Mouse (Mus musculus): ENCODE data around the gene Peg3.

Peg3 gene

DNA sequence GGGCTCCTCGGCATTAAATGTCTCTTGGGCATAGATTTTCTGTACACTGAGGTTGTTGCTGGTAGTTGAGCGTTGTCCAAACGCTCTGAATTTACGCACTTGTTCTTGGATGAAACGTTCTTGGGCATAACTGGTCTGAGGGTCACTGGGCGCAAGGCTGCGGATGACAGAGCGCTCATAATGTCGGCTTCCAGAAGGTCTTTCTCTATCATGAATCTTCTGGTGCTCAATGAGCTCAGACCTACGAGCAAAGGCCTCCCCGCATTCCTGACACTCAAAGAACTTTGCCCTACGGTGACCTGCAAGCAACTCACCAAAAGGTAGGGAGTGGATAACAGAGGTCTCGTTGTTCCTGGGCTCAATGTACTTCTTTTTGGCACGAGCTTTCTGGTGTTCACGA is 20.8 kb downstream of the Peg3 start:
- no peak for DNase-seq (ENCODE audit: low spot score in 2 of 2)

DNA sequence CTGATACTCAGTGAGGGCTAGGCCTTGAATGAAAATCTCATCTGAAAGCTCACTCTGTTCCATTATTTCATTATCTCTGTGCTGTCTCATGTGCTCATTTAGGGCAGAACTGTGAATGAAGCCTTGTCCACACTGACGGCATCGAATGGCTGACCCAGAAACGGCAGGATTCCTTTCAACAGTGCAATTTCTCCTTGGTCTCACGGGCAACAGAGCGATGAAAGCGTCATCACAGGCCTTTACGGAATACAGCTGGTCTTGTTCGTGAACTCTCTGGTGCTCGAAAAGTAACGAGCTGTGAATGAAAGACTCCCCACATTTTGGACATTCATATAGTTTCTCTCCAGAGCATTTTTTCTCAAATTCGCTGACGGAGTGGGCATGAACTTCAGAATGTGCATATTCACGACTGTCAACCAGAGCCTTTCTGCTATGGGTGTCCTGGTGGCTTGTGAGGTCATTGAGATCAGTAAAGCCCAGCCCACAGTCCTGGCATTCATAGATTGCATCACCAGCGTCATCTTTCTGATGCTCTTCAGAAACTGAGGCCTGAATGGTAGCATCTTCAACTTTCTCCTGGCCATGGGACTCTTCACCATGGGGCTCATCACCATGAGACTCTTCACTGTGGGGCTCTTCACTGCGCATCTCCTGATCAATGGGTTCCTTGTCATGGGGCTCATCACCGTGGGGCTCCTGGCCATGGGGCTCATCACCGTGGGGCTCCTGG is 21.6 kb downstream of the Peg3 start:
- DNase-seq (ENCODE audit: low spot score in 2 of 2): no peak

DNA sequence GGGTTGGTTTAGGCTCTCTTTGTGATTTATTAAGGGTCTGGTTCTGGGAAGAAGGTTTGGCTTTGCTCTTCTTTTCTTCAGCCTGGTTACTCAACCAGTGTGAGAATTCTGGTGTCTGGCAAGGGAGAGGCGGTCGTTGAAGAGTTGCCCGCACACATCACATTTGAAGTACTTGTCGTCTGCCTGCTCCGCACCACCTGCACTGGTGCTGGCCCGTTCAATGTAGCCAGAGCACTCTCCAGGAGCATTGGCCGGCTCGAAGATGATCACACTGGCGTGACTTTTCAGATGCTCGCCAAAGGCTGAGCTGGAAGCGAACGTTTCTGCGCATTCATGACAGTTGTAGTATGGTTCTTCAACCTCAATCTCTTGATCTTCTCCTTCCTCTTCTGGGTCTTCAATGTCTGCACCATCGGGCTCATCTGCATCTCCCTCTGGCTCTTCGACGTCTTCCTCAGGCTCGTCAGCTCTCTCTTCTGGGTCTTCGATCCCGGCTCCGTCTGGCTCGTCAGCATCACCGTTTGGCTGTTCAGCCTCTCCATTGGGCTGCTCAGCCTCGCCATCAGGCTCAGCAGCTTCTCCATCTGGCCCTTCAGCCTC is 22.7 kb downstream of the Peg3 start:
- DNase-seq (ENCODE audit: low spot score in 2 of 2): no peak

DNA sequence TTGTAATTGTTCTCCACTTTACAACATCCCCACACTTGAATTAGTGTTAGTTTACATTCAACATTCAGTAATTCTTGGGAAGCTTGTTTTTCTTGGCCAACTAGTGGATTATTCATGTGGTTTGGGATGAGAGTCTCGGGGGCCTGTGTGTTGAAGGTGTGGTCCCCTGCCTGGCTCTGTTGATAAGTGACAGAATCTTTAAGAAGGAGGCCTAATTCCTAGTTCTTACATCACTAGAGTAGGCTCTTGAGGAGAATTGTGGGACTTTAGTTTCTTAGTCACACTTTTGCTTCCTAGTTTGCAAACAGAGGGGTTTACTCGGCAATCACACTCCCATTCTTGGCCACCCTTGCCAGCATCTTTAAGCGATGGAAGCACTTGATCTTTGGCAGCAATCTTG is 31.0 kb downstream of the Peg3 start:
- no peak for DNase-seq (ENCODE audit: low spot score in 2 of 2)

DNA sequence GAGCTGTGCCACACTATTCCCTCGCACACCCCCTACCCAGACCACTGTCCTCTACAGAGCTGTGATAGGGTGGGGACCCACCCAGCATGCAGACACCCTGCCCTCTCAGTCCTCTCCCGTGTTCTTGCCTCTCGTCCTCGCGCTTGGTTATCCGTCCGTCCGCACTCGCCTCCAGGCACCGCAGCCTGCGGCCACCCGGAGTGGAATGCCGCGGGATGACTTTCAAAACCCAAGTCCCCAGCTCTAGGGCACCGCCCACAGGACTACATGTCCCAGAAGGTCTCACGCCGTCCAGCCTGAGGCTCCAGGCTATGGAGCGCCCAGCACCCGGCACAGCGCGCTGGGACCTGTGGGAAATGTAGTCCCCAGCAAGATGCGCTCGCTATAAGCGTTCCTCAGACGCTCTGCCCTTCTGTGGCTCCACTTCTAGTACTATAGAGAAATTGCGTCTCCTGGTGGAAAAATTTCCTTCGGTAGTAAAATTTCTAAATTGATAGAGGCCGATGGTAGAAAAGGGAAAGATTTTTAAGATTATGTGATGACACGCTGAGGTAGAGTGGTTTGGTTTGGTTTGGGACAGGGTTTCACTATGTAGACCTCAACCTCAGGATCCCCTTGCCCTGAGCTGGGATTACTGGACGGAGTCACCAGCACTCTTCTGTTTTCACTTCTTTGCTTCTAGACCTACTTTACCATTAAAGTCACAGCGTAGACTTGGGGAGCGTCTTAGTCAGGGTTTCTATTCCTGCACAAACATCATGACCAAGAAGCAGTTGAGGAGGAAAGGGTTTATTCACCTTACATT is 33.8 kb downstream of the Peg3 start, which contains the start of gene Zim1:
Gene Zim1 (minus strand): TSS at position 210 of the 805 bp plus-strand sequence.
- no peak for DNase-seq (ENCODE audit: low spot score in 2 of 2)

DNA sequence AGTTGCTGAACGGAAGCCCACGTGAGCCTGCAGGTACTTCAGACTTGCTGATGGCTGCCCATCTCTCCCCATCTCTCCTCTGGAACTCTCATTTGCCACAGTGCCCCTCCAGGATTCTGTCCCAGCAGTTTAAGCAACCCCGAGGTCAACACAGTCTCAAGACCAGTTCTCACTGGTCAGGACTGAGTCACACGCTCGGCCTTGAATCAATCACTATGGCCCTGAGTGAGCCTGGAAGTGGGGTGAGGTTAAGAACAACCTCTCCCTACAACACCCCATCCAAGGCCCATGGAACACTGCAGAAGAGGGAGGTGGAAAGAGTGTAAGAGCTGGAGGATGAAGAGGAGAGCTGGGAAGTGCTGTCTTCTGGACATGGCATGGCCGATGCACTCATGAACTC is 44.7 kb downstream of the Peg3 start:
- DNase-seq (ENCODE audit: low spot score in 2 of 2): no peak

DNA sequence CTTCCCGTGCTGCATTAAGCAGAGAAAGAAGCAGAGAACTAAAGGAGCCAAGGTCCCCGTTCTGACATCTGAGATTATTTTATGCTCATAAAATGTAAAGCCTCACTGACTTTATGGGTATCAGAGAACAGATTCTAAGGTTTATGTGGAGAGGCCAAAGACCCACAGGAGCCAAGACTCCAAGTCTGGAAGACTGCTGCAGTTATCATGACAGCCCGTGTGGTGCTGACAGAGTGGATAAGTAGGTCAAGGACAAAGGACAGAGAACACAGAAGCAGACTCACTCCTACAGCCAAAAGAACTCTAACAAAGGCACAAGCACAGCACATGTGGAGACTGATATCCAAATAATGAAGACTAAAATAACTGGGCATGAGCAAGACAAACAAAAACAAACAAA is 63.5 kb downstream of the Peg3 start:
- no peak for DNase-seq (ENCODE audit: low spot score in 2 of 2)

DNA sequence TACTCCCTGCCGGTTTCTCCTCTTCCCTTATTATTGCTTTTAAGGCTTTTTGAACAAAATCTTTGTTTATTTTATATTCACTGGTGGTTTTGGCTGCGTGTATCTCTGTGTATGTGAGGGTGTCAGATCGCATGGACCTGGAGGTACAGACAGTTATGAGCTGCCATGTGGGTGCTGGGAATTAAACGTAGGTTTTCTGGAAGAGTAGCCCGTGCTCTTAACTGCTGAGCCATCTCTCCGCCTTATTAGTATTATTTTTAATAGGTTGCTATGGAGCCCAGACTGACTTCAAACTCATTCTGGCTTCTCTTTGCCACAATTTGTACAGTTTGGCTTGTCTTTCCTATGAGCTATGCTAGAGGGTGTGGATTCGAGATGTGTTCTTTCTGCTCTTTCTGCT is 66.8 kb downstream of the Peg3 start:
- DNase-seq (ENCODE audit: low spot score in 2 of 2): no peak

DNA sequence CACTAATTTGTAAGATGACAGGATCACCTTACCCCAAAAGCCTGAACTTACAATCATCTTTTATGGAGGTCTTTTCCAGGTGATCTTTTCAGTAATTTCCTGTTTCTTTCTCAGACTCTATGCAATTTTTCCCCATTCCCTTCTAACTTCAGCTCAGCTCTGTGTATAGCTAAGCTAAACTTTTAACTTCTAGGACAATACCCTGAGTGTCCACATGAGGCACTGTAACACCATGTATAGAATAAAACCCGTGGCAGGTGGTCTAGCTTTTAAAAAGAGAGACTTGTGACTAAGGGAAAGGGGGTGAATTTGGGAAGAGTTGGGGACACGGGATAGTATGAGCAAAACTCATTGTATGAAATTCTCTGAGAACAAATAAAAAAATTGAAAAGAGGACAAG is 70.6 kb downstream of the Peg3 start:
- no peak for DNase-seq (ENCODE audit: low spot score in 2 of 2)

DNA sequence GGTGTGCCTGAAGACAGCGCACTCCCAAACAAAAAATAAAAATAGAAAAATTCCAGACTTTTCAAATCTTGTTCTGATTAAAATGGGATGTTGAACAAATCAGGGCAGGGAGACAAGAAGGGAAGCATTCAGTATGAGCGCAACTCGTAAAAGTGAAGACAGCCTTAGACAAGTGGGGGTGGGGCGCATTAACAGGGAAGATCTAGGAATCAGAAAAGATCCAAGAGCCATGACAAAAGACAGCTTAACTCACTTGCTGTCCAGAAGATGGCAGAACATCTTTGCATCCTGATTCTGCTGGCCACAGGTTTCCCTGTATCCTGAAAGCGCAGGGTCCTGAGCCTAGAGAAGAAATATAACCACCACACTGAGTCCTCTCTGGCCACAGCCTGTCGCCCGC is 71.6 kb downstream of the Peg3 start:
- no peak for DNase-seq (ENCODE audit: low spot score in 2 of 2)
